Mouse (Mus musculus): ENCODE measurements around the gene Ascc2. TPM values are rescaled to one million over a fixed set of nuclear protein-coding genes. Genes with fewer than 3 reads are reported as not detected.
"Not testable (repeated sequence)": the region's sequence is repeated elsewhere in the genome, so short reads cannot be mapped to it uniquely, and the experiment has no call there.

Ascc2 gene
- total and polyA plus RNA-seq, 2 experiments from 2014 or later: 15.6 to 15.8 TPM

DNA sequence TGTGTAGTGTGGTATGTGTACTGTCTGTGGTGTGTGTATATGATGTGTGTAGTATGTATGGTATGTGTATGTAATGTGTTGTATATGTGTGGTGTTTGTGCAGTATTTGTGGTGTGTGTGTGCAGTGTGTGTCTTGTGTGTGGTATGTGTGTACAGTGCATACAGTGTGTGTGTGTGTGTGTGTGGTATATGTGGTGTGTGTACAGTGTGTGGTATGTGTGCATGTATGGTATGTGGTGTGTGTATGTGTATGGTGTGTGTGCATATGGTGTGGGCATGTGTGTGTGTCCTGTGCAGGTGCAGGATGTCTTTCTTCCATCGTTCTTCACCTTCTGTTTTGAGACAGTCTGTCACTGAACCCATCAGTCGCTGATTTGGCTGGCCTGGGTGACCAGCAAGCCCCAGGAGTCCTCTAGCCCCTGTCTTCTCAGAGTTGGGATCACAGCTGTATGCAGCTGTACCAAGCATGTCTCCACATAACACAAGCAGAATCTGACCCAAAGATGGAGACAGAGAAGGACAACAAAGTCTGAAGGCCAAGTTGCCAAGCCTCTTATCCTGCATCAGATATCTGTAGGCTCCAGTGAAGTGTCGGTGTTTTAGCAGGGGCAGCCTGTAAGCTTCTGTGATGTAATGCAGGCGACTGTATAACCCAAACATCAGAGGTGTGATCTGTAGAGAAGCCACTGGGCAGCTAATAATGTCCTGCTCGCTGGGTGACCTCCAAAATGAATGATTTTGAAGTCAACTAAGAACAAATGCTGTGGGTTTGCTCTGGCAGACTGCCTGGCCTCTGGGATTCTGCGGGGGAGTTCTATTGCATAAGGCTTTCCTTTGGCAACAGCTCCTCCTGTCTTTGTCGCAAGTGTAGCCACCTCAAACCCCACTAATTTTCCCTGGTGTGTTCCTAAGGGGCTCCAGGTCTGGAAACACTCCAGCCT is 59.8 kb downstream of the Ascc2 start:
- ATAC-seq (ENCODE audit: low FRiP score): no peak
- H3K27ac ChIP-seq (ENCODE audit: low read depth, low read length): no peak overlapping the region
- 59% methylated on average over 7 of the region's 7 CpGs for WGBS
- no peak overlapping the region for H3K9ac ChIP-seq (replicated peaks; ENCODE audit: low read length, poor library complexity, severe bottlenecking)
- DNase-seq (ENCODE audit: low spot score): peak; percentile 47
- no peak overlapping the region for H3K4me3 ChIP-seq (ENCODE audit: low read depth, low read length)
- H3K36me3 ChIP-seq (ENCODE audit: insufficient read depth, low read length): 0 out of 2 replicates have a peak, but pooled peaks cover 3% of the 10 kb centered on the region
- TF ChIP-seq CTCF (IDR thresholded peaks at IDR 0.05): peak; percentile 42
- no peak overlapping the region for H3K4me2 ChIP-seq (ENCODE audit: low read depth, low read length, poor library complexity, severe bottlenecking)
- no peaks in the 10 kb centered on the region for H3K27me3 ChIP-seq (ENCODE audit: insufficient read depth, low read length)
- no peaks in the 10 kb centered on the region for H3K4me1 ChIP-seq (ENCODE audit: insufficient read depth, low read length)
- H3K9me3 ChIP-seq (ENCODE audit: low read length): no peaks in the 10 kb centered on the region

GRCm38 (mm10) chr11:4700726-4701125 is 63.2 kb downstream of the Ascc2 start:
- no peak for DNase-seq (ENCODE audit: low spot score)
- no peak overlapping the region for H3K4me2 ChIP-seq (ENCODE audit: low read depth, low read length, poor library complexity, severe bottlenecking)
- H3K27ac ChIP-seq (ENCODE audit: low read depth, low read length): no peak overlapping the region
- H3K9ac ChIP-seq (replicated peaks; ENCODE audit: low read length, poor library complexity, severe bottlenecking): no peak overlapping the region
- no peaks in the 10 kb centered on the region for H3K9me3 ChIP-seq (ENCODE audit: low read length)
- WGBS: 88% methylated on average over 8 of the region's 8 CpGs
- TF ChIP-seq CTCF (IDR thresholded peaks at IDR 0.05): no peak
- 0 out of 2 replicates have a peak, but pooled peaks cover 6% of the 10 kb centered on the region for H3K4me1 ChIP-seq (ENCODE audit: insufficient read depth, low read length)
- H3K36me3 ChIP-seq (ENCODE audit: insufficient read depth, low read length): 0 out of 2 replicates have a peak, but pooled peaks cover 3% of the 10 kb centered on the region
- H3K27me3 ChIP-seq (ENCODE audit: insufficient read depth, low read length): no peaks in the 10 kb centered on the region
- H3K4me3 ChIP-seq (ENCODE audit: low read depth, low read length): no peak overlapping the region
- no peak for ATAC-seq (ENCODE audit: low FRiP score)

GRCm38 (mm10) chr11:4703688-4704071 is 66.1 kb downstream of the Ascc2 start:
- no peak for DNase-seq (ENCODE audit: low spot score)
- H3K4me2 ChIP-seq (ENCODE audit: low read depth, low read length, poor library complexity, severe bottlenecking): peak overlapping the region; percentile 91
- peak overlapping the region; percentile 74 for H3K27ac ChIP-seq (ENCODE audit: low read depth, low read length)
- 0 out of 2 replicates have a peak, but pooled peaks cover 6% of the 10 kb centered on the region for H3K4me1 ChIP-seq (ENCODE audit: insufficient read depth, low read length)
- H3K27me3 ChIP-seq (ENCODE audit: insufficient read depth, low read length): no peaks in the 10 kb centered on the region
- H3K4me3 ChIP-seq (ENCODE audit: low read depth, low read length): peak overlapping the region; percentile 80
- 6% methylated on average over 12 of the region's 12 CpGs for WGBS
- TF ChIP-seq CTCF (IDR thresholded peaks at IDR 0.05): peak; percentile 17
- H3K9me3 ChIP-seq (ENCODE audit: low read length): no peaks in the 10 kb centered on the region
- 0 out of 2 replicates have a peak, but pooled peaks cover 3% of the 10 kb centered on the region for H3K36me3 ChIP-seq (ENCODE audit: insufficient read depth, low read length)
- H3K9ac ChIP-seq (replicated peaks; ENCODE audit: low read length, poor library complexity, severe bottlenecking): peak overlapping the region; percentile 90
- ATAC-seq (ENCODE audit: low FRiP score): no peak

DNA sequence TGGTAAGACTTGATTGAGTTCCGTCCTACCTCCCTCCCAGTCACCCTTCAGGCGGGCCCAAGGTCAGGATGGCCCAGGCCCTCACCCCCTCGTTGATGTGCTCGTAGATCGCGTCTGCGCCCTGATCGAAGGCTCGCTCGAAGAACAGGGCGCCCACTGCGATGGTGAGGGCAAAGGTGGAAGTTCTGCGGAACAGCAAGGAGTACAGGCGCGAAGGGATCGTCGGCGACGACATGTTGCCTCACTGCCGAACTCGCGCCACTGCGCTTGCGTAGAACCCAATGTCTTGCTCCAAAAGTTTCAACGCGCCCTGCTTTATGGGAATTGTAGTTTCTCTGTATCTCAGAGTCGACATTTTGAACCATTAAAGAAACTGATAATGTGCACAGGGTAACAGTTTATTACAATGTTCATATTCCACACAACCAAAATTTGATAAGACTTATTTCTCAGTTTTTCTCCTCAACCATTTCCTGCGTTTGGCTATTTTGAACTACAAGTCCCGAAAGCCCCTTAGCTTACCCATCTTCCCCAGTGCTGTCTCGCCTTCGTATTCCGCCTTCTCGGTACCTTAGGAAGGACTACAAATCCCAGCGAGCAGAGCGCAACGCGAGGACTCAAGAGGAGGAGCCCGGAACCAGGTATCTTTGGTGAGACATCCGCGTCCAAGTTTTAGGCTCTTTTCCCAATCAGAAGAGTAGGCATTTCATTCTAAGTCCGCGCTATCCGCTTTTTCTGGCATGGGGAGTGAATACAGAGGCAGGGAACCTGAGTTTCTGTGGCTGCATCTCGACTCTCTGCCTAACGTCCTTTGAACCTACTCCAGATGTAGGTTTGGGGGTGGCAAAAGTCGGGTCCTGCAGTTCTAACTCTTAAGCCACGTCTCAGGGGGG is 66.8 kb downstream of the Ascc2 start, which contains the start of the genes Uqcr10 and Zmat5:
TSS of gene Uqcr10 (minus strand) at position 271 of the 893 bp plus-strand sequence.
TSS of gene Zmat5 (plus strand) at position 607 of the 893 bp plus-strand sequence.
- Histone ChIP-seq H3K9me3 (ENCODE audit: low read length) (no peaks in the 10 kb centered on the region), H3K9ac (replicated peaks; ENCODE audit: low read length, poor library complexity, severe bottlenecking) (peak within 1 kb of the TSS; percentile 90), H3K27me3 (ENCODE audit: insufficient read depth, low read length) (no peaks in the 10 kb centered on the region), H3K36me3 (ENCODE audit: insufficient read depth, low read length) (0 out of 2 replicates have a peak, but pooled peaks cover 3% of the 10 kb centered on the region), H3K4me2 (ENCODE audit: low read depth, low read length, poor library complexity, severe bottlenecking) (peak within 1 kb of the TSS; percentile 91), H3K27ac (ENCODE audit: low read depth, low read length) (peak within 1 kb of the TSS; percentile 74), H3K4me1 (ENCODE audit: insufficient read depth, low read length) (0 out of 2 replicates have a peak, but pooled peaks cover 6% of the 10 kb centered on the region), H3K4me3 (ENCODE audit: low read depth, low read length) (peak within 1 kb of the TSS; percentile 80)
- no peak; the same call in 1 of the 2 replicates for TF ChIP-seq CTCF (IDR thresholded peaks at IDR 0.05)
- WGBS: under 1% methylated on average over 47 of the region's 47 CpGs
- peak; percentile 96 for ATAC-seq (ENCODE audit: low FRiP score)
- peak; percentile 96 for DNase-seq (ENCODE audit: low spot score)

GRCm38 (mm10) chr11:4705178-4705577 is 67.6 kb downstream of the Ascc2 start:
- TF ChIP-seq CTCF (IDR thresholded peaks at IDR 0.05): no peak
- H3K4me3 ChIP-seq (ENCODE audit: low read depth, low read length): peak overlapping the region; percentile 80
- no peak for DNase-seq (ENCODE audit: low spot score)
- 5% methylated on average over 4 of the region's 4 CpGs for WGBS
- 0 out of 2 replicates have a peak, but pooled peaks cover 6% of the 10 kb centered on the region for H3K4me1 ChIP-seq (ENCODE audit: insufficient read depth, low read length)
- H3K9ac ChIP-seq (replicated peaks; ENCODE audit: low read length, poor library complexity, severe bottlenecking): peak overlapping the region; percentile 55
- H3K4me2 ChIP-seq (ENCODE audit: low read depth, low read length, poor library complexity, severe bottlenecking): peak overlapping the region; percentile 91
- H3K36me3 ChIP-seq (ENCODE audit: insufficient read depth, low read length): 0 out of 2 replicates have a peak, but pooled peaks cover 3% of the 10 kb centered on the region
- H3K27me3 ChIP-seq (ENCODE audit: insufficient read depth, low read length): no peaks in the 10 kb centered on the region
- H3K27ac ChIP-seq (ENCODE audit: low read depth, low read length): no peak overlapping the region
- ATAC-seq (ENCODE audit: low FRiP score): no peak
- no peaks in the 10 kb centered on the region for H3K9me3 ChIP-seq (ENCODE audit: low read length)

- 90% methylated on average over 4 of the region's 4 CpGs for WGBS
- not testable (repeated sequence) for H3K27ac ChIP-seq (ENCODE audit: low read depth, low read length); H3K9me3 ChIP-seq (ENCODE audit: low read length); DNase-seq (ENCODE audit: low spot score); H3K36me3 ChIP-seq (ENCODE audit: insufficient read depth, low read length); H3K27me3 ChIP-seq (ENCODE audit: insufficient read depth, low read length); H3K9ac ChIP-seq (replicated peaks; ENCODE audit: low read length, poor library complexity, severe bottlenecking); H3K4me1 ChIP-seq (ENCODE audit: insufficient read depth, low read length); H3K4me2 ChIP-seq (ENCODE audit: low read depth, low read length, poor library complexity, severe bottlenecking); H3K4me3 ChIP-seq (ENCODE audit: low read depth, low read length); ATAC-seq (ENCODE audit: low FRiP score)
These were observed 72.6 kb downstream of the Ascc2 start for GRCm38 (mm10) chr11:4710188-4710587.

Data from midbrain, postnatal 0 days (tissue).